Mouse (Mus musculus): ENCODE measurements around the gene Gm21118. TPM values are rescaled to one million over a fixed set of nuclear protein-coding genes. Genes with fewer than 3 reads are reported as not detected.
"Not testable (repeated sequence)": the region's sequence is repeated elsewhere in the genome, so short reads cannot be mapped to it uniquely, and the experiment has no call there.

Gene Gm21118
- polyA plus RNA-seq (2012; rRNA removed) = not detected in 2 replicates

DNA sequence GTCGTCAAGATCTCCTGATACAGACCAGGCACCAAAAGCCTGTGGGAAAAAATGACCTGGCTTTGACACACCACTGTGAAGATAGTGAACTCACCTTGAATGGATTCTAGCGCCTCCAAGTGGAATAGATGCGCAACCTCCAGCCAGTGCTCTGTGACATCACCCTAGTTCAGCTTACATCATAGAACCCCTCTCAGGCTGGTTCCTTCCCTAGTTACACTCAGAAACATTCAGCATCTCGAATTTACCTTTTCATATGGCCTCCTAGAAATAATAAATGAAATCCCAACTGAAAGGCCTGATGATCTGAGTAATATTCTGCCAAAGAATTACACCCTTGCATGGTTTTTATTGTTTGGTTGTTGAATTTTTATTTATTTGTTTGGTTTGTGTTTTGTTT, at the start of gene Gm21118:
Gm21118 (minus strand) TSS at position 101 of the 400 bp plus-strand sequence.
- not testable (repeated sequence) for H3K36me3 ChIP-seq (ENCODE audit: control insufficient read depth, insufficient read depth, low read length); H3K4me1 ChIP-seq (ENCODE audit: control insufficient read depth, insufficient read depth, low read length); H3K27me3 ChIP-seq (replicated peaks; ENCODE audit: control insufficient read depth, insufficient read depth, low read length); H3K27ac ChIP-seq (ENCODE audit: insufficient read depth, low read depth, low read length); H3K4me3 ChIP-seq (ENCODE audit: insufficient read depth, low read depth, low read length); DNase-seq
- WGBS = no CpG with 5 or more reads among the region's 4 CpGs

DNA sequence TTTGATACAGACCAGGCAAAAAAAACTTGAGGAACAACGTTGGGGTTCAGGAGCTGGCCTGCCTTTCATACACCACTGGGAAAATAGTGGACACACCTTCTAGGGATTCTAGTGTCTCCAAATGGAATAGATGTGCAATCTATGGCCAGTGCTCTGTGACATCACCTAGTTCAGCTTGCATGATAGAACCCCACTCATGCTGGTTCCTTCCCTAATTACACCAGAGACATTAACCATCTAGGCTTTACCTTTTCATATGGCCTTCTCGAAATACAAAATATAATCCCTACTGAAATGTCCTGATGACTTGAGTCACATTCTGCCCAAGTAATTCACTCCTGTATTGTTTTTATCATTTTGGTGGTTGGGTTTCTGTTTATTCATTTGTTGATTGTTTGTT, 29.7 kb upstream of the Gm21118 start, which contains the start of the genes Gm29423 and Gm29644:
Gm29423 (minus strand) TSS at position 101 of the 400 bp plus-strand sequence.
Gm29644 (minus strand) TSS at position 157 of the 400 bp plus-strand sequence.
- not testable (repeated sequence) for H3K4me3 ChIP-seq (ENCODE audit: insufficient read depth, low read depth, low read length); DNase-seq; H3K36me3 ChIP-seq (ENCODE audit: control insufficient read depth, insufficient read depth, low read length); H3K4me1 ChIP-seq (ENCODE audit: control insufficient read depth, insufficient read depth, low read length); H3K27ac ChIP-seq (ENCODE audit: insufficient read depth, low read depth, low read length); H3K27me3 ChIP-seq (replicated peaks; ENCODE audit: control insufficient read depth, insufficient read depth, low read length)
- 40% methylated on average over 1 of the region's 2 CpGs for WGBS

Other genes with a start within 250 kb of the Gm21118 start
- gene Gm29423, start 29.6 kb upstream of the Gm21118 start, polyA plus RNA-seq (2012; rRNA removed) = not detected in 2 replicates
- not detected in 2 replicates for gene Gm29644, start 29.7 kb upstream of the Gm21118 start, polyA plus RNA-seq (2012; rRNA removed)
- not detected in 2 replicates for gene Gm20888, start 168.2 kb upstream of the Gm21118 start, polyA plus RNA-seq (2012; rRNA removed)